Mouse (Mus musculus) monocyte, adult 2 months (primary cell): ENCODE data around the gene Rab1a.
A peak's percentile ranks its signal among the peaks of the same experiment; 100 is the strongest.

ENCODE experiments used
- DNase-seq, 2 experiments: peaks; one replicate each; pipeline ENCODE4 v3.0.0; 2022; ENCODE audit warnings: low spot score in 2 of 2, low read depth in 1 of 2

The Rab1a gene

DNA sequence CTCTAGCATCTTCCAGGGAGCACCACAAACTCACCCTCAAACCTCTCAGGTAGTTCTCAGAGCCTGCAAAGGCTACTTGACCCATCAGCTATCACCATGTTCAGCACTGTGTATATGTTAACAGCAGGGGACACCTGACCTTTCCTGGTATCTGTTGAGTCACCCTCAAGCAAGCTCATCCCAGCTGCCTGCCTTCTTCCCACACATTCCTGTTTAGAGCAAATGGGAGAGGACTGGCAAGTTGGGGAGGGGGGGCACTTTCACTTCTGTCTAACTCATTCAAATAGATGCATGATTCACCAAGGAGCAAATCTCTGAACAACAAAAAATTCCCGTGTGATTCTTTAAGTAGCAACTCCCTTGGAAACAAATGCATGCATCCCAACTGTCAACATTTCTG is 45.4 kb downstream of the Rab1a start:
- no peak for DNase-seq

DNA sequence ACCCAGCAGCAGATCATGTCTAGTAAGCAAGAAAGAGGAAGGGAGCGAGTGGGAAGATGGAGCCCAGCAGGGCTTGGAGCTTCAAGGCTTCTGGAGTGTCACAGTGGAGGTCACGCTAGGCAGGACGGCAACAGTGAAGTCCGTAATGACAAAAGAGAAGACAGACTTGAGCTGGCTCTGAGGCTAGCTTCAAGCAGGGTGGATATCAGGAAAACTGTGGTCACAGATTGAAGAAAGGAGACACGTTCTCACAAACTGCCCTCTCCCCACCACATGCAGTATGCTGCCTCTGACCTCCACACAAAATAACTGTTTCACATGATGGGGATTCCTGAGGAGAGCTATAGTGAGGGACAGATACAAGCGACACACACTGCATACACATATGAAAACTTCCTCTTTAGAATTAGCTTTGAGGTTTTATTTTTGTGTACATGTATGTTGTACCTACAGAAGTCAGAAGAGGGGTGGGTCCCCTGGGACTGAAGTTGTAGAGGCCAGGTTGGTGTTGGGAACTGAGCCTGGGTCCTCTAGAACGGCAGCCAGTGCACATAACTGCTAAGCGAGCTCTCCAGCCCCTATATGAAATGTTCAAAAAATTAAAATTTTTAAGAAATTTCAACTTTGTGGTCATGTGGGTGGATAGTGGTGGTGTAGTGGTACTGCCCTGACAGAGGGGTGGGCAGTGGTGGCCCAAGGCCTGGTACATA is 46.1 kb downstream of the Rab1a start:
- DNase-seq = no peak

DNA sequence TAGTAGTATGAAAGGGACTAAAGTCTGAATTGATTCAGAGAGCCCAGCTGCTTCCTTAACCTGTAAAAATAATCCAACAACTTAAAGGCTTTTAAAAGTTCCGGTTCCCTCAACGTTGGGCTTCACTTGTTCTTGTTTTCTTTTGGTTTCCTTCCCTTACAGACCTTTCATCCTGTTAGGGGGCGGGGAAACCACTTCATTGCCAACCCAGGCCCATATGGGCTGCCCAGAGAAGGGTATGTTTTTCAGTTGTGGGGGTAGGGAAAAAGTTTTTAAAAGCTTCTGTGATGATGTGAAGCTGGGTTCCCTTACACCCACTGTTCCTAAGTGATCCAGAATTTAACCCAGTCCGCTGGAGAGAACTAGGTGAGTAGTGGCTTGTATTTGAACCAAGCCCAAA is 47.0 kb downstream of the Rab1a start:
- no peak for DNase-seq

DNA sequence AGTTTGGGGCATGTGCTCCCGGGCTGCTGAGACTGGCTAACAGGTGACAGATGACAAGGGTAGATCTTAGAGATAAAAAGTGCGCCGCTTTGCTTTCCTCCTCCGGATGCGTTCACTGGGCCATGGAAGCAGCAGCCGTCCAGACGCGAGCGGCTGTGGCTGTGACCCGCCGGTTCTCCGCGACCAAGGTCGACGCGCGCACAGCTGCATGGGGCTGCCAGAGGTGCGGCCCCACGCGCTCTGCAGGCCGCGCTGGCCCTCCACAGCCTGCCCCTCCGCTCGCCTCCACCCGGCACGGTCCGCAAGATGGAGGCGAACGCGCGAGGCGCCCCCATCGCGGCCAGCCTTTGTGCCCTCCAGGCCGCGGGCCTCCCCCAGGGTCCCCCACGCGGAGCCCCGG is 47.6 kb downstream of the Rab1a start:
- DNase-seq = no peak

DNA sequence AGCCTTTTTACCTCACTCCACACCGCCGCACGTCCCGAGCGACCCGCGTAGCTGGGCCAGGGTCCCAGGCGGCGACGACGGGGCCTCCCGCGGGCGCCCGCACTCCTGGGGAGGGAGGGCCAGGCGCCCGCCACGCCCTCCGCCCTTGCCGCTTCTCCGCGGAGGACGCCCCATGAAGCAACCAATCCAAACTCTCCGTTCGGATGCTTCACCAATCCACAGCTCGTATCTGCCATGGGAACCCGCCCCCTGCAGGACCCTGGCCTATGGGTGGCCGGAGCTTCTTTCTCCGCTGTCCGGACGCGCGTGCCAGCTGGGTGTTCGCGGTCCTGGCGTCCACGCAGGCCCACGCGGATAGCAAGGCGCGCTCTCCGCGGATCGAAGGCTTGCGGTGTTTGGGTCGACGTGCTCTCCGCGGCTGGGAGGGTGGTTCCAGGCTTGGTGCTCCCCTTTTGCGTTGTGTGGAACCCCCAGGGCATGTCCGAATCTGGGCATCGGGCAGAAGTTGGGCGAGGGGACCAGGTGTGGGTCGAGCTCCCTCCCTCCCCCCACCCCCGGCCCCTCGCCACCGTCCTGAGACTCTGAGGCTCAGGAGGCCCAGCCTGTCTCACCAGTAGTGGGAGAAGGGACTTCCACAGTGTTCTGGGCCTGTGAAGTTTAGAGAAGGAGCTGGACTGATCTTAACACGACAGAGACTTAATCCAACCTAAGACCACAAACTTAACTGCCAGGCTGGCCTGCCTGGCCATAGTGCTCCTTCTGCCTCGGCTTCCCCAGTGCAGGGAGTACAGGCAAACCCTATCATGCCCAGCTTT is 48.3 kb downstream of the Rab1a start, which contains the start of gene Cep68:
Gene Cep68, minus strand, starts transcription at position 134 of the 815 bp plus-strand sequence.
- DNase-seq = peak; percentile 80 to 86

DNA sequence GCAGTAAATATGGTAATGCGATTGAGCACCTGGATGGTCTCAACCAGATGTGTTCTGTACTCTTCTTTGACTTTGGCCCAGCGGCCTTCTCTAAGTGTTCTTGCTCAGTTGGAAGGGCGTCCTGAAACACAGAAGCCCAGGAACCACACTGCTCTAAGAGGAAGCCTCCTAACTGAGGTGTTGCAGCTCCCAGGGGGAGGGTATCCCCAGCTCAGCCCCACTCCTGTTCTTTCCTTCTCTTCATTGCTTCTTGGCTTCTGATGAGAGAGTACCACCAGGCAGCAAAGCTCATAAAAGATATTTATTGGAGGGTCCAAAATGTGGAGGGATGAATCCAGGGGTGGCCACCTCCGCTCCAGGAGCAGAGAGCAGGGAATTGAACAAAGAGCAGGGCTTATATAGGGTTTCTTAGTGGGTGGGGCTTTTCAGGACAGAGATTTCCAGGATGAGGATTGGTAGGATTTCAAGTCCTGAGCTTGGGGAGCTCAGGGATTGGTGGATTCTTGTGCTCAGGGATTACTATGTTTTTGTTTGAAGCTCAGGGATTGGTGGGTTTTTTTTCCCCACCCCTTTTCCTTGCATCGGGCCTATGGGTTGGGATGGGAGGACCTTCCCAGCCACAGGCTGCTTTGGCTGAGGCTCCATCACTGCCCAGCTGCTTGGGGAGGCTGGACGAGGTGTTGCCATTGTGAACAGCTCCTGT is 49.4 kb downstream of the Rab1a start:
- no peak for DNase-seq

DNA sequence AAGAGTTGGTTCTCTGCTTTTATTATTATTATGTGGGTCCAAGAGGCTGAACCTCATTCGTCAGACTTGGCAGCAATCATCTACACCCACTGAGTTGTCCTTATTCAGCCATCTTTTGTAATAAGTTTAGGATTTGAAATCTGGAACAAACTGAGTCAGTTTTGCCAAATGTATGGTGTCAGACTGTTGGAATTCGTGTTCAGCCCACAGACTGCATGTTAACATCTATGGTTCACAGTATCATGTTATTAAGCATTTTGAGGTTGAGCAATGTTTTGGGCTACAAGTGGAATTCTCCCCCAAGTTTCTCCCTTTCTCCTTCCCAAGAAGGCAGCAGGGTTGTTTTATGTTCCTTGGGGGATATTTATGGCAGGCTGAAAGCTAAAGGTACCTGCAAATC is 51.9 kb downstream of the Rab1a start:
- DNase-seq = no peak

DNA sequence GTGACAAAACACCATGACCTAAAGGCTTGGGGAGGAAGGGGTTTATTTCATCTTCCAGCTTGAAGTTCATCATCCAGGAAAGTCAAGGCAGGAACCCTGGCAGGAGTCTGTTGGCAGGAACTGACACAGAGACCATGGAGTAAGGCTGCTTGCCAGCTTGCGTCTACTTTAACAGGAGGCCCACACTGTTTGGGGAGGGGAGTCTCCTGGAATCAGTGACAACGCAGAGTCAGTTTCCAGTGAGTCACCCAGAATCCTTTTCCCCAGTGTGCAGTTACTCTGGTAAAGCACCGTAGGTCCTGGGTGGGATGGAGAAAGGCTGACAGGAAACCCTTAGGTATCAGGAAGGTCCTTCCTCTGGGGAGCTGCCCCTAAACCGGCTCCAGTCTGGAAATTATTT is 53.6 kb downstream of the Rab1a start:
- DNase-seq = no peak

DNA sequence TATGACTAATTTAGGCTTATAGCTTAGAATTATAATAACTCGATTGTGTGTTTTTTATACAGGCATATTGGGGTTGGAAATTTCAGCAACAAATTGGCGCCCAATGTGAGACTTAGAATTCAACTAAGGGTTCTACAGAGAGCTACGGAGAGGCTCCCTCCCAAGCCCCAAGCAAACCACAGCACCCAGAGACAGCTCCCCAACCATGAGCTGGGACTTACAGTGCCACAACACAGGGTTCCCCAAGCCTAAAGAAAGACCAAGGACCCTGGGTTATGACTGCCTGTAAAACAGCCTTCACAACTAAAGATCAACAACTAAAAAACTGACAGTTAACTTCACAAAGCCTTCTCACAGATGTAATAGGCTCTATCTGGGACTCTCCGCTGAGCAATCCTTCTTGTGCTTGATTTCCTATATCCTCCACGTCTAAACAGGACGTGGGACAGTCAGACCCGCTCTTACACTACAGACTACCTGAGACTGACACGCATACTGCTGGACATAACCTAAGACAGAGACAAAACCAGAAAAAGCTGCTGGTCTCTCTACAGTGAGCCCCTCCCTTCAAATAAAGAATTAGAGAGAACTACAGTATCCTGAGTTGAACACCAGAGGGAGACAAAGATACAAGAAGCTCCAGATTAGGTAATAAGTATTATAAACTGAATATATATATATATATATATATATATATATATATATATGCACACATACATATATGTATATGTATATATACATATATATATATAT is 61.6 kb downstream of the Rab1a start:
- no peak for DNase-seq

DNA sequence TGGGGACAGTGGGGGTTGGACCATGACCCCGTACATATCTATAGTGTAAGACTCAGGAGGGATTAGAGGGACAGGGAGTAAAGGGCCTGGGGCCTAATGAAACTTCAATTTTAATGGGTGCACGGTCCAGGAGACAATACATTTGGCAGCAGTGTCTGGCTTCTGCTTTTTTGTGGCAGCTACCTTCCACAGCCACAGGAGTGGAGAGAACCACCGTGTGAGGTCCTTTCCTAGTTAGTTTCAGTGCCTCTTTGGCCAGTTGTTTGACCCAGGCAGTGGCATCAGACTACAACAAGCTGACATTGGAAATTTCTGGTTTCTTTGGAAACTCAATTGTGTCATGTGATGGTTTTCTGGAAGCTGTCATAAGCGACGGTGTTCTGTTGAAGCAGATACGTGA is 68.7 kb downstream of the Rab1a start:
- DNase-seq = no peak

DNA sequence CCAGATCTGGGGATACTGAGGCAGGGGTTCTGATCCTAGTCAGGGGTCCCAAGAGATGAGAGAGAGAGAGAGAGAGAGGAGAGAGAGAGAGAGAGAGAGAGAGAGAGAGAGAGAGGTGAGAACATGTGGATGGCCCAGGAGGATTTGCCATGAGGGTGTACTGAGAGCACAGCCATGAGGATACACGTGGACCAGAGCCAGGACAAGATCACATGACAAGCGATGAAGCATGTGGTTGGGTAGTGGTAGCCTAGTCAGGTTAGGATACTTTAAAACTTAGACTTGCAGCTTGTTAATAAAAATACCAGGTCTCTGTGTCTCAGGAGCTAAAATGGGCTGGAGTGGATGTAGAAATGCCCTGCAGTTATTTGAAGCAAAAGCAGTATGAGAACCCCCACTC is 74.7 kb downstream of the Rab1a start:
- DNase-seq = no peak
